Mouse (Mus musculus): Measurements from ENCODE around the gene Wnt9a.
"Not testable (repeated sequence)": the region's sequence is repeated elsewhere in the genome, so short reads cannot be mapped to it uniquely, and the experiment has no call there.

The Wnt9a gene

GRCm38 (mm10) chr11:59337955-59338735, 31.4 kb downstream of the Wnt9a start:
- DNase-seq, result no peak

- DNase-seq, result no peak
Observed at GRCm38 (mm10) chr11:59338736-59339120, 32.0 kb downstream of the Wnt9a start.

DNA sequence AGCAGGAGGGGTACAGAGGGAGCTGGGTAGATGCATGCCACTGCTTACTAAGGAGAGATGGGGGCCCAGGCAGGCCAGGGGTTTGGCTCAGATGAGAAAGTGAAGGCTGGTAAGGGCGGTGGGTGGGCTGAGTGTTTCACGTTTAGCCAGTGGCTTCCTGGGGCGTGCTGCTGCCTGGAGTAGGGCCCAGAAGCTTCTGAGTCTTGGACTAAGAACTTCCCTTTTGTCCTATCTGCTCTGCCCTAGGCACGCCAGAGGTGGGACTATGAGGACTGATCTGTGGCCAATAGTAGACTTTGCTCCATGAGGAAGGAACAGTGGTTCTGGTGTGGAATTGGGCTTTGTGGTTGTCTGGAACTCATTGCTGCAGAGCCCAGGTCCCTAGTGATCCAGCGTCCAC, 36.2 kb downstream of the Wnt9a start:
- DNase-seq, result no peak

DNA sequence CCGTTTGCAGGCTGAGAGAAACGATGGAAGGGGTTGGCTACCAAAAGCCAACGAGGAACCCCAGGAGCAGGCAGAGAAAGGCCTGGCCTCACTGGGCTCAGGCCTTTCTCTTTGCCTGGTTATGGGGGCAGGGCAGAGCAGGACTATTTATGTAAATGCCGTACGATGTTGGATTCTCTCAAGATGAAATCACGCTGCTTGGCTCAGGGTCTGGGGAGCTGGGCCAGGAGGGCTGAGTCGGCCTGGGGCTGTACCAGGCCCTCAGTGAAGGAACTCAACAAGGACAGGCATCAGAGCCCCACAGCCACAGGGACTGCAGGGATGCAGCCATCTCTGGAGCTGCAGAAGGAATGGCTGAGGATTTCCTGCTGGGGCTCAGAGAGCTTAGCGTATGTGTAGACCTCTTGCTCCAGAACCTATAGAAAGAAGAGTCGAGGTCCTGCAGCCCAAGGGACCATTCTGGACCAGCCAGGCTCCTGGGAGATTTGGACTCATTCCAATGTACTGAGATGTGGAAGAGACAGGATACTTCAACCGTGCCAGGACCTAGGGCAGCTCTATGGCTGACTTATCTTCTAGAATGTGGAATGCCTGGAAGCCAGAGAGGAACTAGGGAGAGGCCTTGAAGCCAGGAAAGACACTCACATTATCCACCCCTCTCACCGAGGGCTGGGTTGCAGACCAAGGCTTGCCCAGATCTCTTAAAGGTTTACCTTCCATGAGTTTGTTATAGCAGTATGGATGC, 39.6 kb downstream of the Wnt9a start:
- peak; percentile 62 for DNase-seq

DNA sequence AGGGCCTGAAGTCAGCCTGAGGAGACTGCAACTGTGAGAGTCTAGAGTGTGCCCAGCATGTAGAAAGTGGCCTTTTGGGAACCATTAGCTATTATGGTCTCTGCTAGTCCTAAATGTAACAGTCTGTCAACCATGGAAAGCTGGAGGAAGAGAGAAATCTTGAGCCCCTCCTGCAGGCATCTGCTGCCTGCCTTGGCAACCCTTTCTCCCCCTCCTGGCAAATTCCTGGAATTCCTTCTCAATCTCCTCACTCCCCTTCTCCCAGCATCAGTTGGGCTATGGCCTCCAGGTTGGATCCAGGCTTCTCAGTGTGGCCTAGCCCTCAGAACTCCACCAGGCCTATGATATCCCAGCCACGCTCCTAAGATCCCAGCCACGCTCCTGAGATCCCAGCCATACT, 43.6 kb downstream of the Wnt9a start:
- DNase-seq, result no peak

GRCm38 (mm10) chr11:59354793-59355192, 48.1 kb downstream of the Wnt9a start:
- no peak for DNase-seq

GRCm38 (mm10) chr11:59356874-59357289, 50.2 kb downstream of the Wnt9a start:
- DNase-seq, result no peak

DNA sequence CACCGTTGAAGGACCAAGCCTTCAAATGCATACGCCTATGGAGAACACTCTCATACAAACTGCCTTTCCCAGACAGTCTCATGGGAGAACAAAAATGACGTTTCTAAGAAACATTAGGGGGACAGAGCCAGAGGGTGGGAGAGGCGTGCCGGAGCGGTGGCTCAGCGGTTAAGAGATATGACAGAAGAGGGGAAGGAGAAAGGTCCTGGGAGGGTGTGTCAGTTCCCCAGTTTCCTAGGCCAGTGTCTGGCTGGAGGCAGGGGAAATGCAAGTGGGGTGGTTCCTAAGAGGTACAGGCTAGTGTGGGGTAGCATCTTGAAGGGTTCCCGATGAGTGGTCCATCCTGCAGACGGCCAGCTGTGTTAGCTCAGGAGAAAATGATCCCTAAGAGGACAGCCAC, 54.6 kb downstream of the Wnt9a start:
- no peak for DNase-seq

DNA sequence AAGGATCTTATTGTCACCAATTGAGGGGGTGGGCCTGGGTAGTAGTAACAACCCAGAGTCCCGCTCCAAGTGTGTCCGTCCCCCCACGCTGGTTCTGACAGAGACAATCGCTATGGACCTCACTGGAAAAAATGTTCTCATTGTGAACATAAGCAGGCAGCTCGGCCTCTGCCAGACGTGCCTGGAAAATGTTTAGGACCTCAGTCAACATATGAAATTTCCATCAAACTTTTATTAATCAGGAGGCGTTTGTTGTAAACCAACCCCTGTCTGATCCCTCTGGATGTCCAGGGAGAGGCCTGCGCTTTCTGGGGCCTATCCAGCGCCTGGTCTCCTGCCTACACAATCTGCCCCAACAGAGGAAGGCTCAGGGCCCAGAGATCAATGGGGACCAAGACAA, 57.3 kb downstream of the Wnt9a start:
- no peak for DNase-seq

DNA sequence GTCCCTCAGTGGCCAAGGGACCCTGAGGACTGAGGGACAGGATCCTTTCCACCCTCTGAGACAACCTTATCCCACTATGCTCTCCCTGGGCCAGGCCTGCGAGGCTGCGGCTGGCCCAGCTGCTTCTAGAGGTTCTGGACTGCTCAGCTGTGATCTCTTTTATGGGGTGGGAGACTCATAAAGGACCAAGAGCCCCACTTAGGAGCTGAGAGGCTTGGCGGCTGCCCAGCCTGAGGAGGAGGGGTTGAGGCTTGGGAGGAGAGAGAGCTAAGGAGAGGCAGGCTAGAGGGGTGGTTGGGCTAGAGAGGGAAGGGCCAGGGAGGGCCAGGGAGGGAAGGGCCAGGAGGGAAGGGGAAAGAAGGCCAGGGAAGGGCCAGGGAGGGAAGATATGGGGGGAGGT, 57.7 kb downstream of the Wnt9a start:
- DNase-seq, result peak; percentile 34

DNA sequence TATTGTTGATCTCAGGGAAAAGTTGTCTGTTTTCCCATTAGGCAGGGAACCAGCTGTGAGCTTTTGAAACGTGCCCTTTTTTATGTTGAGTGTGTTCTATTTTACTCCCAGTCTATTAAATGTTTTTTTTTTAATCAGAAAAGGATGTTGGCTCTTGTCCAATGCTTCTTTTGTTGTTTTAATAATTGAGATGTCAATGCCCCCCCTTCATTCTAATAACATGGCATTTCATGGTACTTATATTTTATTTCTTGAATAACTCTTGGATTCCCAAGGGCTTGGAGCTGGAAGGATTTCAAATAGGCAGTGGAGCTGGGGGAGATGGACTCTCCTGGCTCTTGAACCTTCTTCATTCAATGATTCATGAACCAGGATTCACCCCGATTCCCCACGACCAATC, 59.3 kb downstream of the Wnt9a start:
- DNase-seq, result no peak

- peak; percentile 31 for DNase-seq
Observed at GRCm38 (mm10) chr11:59366633-59367032, 59.9 kb downstream of the Wnt9a start.

DNA sequence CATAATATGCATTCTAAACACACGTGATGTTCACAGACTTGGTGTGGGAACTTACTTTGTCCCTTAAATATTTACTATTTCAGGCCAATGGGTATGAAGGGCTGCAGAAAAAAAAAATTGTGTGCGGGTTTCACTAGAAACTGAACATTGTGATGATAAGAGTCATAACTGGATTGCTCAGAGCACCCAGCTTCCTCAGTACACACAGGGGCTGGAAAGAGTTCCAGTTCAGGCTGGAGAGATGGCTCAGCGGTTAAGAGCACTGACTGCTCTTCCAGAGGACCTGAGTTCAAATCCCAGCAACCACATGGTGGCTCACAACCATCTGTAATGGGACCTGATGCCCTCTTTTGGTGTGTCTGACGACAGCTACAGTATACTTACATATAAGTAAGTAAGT, 61.2 kb downstream of the Wnt9a start:
- not testable (repeated sequence) for DNase-seq

DNA sequence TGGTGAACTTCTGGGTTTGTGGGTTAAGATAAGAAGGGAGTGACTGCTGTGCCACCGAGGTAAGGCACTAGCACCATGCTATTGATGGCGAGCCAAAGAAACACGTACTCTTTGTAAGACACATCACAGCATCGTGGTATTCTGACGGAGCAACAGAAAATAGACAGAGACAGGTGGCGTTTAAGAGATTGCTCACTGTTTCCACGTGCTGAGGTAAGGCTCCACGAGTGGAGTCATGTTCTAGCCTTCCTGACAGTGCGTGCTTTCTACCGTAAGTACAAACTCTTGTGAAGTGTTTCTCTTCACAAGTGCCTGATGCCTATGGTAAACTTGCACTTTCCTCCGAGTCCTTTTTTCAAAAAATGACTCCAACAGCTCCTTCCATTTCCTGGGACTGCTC, 63.1 kb downstream of the Wnt9a start:
- no peak for DNase-seq

DNA sequence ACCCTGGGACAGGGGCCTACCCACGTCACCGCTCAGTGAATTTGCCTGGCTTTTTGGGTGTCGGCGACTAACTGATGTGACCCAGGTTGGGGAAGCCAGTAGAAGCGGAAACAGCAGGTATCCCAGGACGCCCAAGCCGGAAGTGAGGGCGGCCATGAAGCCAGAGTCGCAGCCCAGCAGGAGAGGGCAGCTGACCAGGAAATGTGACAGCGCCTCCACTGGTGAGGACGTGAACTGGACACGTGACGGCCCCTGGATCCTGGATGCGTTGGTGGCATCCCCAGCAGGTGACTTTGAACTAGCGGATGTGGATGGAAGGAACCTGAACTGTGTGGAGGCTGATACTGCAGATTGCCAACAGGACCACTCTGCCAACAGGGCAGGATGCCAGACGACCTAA, 68.7 kb downstream of the Wnt9a start, which contains the start of gene Prss38:
Gene Prss38 (minus strand): TSS at position 183 of the 400 bp plus-strand sequence.
- DNase-seq, result no peak

DNA sequence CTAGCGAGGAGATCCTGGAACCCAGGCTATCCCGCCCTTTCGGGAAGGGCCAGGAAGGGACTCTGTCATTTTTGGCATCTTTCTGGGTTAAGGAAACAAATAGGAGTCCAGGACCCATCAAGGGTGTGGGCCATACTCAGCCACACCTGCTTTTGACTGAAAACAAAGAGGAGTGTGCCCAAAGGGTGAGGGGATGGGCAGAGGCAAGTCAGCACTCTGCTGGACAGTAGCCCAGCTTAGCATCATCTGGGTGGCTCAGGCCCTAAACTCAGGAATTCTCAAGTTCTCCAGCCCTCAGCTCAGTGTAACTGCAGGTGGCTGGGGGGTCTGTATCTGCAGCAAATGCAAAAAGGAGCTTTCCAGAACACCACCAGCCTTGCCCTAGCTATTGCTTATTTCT, 71.3 kb downstream of the Wnt9a start:
- DNase-seq, result no peak

DNA sequence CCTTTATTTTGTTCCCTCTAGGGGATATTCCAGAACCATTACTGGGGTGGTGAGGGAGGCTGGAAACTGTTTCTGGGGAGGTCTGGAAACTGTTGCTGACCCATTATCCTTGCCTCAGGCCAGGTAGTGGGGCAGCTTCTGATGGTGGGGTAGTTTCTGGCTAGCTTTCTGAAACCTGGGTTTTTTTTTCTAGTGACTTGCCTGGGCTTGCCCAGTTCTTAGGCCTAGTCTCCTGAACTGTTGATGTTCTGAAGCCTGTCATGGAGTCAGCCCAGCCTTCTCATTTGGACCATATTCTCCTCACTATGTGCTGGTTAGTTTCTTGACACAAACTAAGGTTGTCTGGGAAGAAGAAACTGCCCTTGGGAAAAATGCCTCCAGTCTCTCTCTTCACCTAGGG, 72.8 kb downstream of the Wnt9a start:
- no peak for DNase-seq
